ENCODE assay signal across 18 mouse cellular contexts in the genomic region with DNA sequence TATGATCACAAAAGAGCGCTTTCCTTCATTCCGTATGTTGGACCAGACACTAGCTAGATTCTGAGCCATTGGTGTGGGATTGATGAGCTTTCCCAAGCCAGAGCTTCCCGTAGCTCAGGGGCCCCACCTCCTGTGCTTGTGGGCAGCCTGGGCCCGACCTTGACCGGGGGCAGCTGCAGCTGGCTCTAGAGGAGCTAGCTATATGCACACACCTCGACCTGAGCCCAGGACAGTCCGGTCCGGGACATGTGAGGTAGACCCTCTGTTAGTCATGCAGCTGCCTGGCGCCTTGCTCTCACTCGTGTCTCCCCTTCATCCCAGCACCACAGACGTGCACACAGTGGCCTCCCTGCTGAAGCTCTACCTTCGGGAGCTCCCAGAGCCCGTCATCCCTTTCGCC.
A peak's percentile ranks its signal among the peaks of the same experiment; 100 is the strongest.
DNase-seq lines count a peak whose midpoint lies in the region; ATAC-seq and TF ChIP-seq lines count a peak whose summit lies in the region.
"Had no signal": no experiment of that assay in that cellular context is flagged by ENCODE, and none has a peak within 500 bp of the region (broad histone marks: within the 10 kb centered on the region; RNA-seq: fewer than 3 reads in every experiment).

No protein-coding gene starts in this region.

- no peaks in the 10 kb centered on the region for H3K9me3 ChIP-seq in intestine, embryonic 14.5 days (ENCODE audit: control insufficient read depth, low read length)
- H3K9me3 ChIP-seq in intestine, postnatal 0 days (ENCODE audit: control insufficient read depth): no peaks in the 10 kb centered on the region
- H3K9me3 ChIP-seq in stomach, embryonic 14.5 days (ENCODE audit: control insufficient read depth, low read depth, low read length): no peaks in the 10 kb centered on the region
- no peaks in the 10 kb centered on the region for H3K9me3 ChIP-seq in stomach, postnatal 0 days (ENCODE audit: control insufficient read depth, low read length)
- H3K9me3 ChIP-seq: embryonic facial prominence, embryonic 12.5 days had no signal

- H3K27me3 ChIP-seq in intestine, embryonic 14.5 days (replicated peaks; ENCODE audit: control insufficient read depth, insufficient read depth, low read length): no peaks in the 10 kb centered on the region
- H3K27me3 ChIP-seq in intestine, postnatal 0 days (replicated peaks; ENCODE audit: control insufficient read depth, insufficient read depth, low read length): peaks cover 7% of the 10 kb centered on the region; the same call in 1 of the 2 replicates
- H3K27me3 ChIP-seq in stomach, embryonic 14.5 days (ENCODE audit: control insufficient read depth, insufficient read depth, low read length): no peaks in the 10 kb centered on the region
- H3K27me3 ChIP-seq in stomach, postnatal 0 days (ENCODE audit: control insufficient read depth, insufficient read depth, low read length): no peaks in the 10 kb centered on the region
- H3K27me3 ChIP-seq: embryonic facial prominence, embryonic 12.5 days; Patski had no signal

- 40% methylated on average over 14 of the region's 14 CpGs for WGBS in intestine, embryonic 14.5 days
- 32% methylated on average over 14 of the region's 14 CpGs for WGBS in intestine, postnatal 0 days
- WGBS in stomach, embryonic 14.5 days: 31% methylated on average over 14 of the region's 14 CpGs
- WGBS in stomach, postnatal 0 days: 32% methylated on average over 14 of the region's 14 CpGs

- TF ChIP-seq EP300 in stomach, postnatal 0 days (optimal IDR thresholded peaks at IDR 0.05): no peak

- 0 out of 2 replicates have a peak, but pooled peaks cover 4% of the 10 kb centered on the region for H3K36me3 ChIP-seq in intestine, embryonic 14.5 days (ENCODE audit: control insufficient read depth, insufficient read depth, low read length)
- no peaks in the 10 kb centered on the region for H3K36me3 ChIP-seq in intestine, postnatal 0 days (ENCODE audit: control insufficient read depth, insufficient read depth)
- H3K36me3 ChIP-seq in stomach, embryonic 14.5 days (ENCODE audit: control insufficient read depth, insufficient read depth, low read length): no peaks in the 10 kb centered on the region
- H3K36me3 ChIP-seq in stomach, postnatal 0 days (ENCODE audit: control insufficient read depth, insufficient read depth, low read length): no peaks in the 10 kb centered on the region
- H3K36me3 ChIP-seq: embryonic facial prominence, embryonic 12.5 days had no signal

- peaks cover 7% of the 10 kb centered on the region for H3K4me1 ChIP-seq in intestine, embryonic 14.5 days (replicated peaks; ENCODE audit: control insufficient read depth, insufficient read depth, low read length)
- H3K4me1 ChIP-seq in intestine, postnatal 0 days (replicated peaks; ENCODE audit: control insufficient read depth, insufficient read depth, low read length): no peaks in the 10 kb centered on the region
- peaks cover 12% of the 10 kb centered on the region; the same call in 1 of the 2 replicates for H3K4me1 ChIP-seq in stomach, embryonic 14.5 days (ENCODE audit: control insufficient read depth, insufficient read depth, low read length)
- no peaks in the 10 kb centered on the region for H3K4me1 ChIP-seq in stomach, postnatal 0 days (replicated peaks; ENCODE audit: control insufficient read depth, insufficient read depth)

- ATAC-seq in intestine, embryonic 14.5 days (replicated peaks; ENCODE audit: low FRiP score, low TSS enrichment, low read depth): 0 out of 2 replicates have a peak, but pooled peaks have one; percentile 7
- ATAC-seq in intestine, postnatal 0 days: no peak
- ATAC-seq in stomach, embryonic 14.5 days (ENCODE audit: insufficient number of reproducible peaks, insufficient read depth, low FRiP score, low read depth): no peak
- no peak for ATAC-seq in stomach, postnatal 0 days (ENCODE audit: low FRiP score, low TSS enrichment)
- ATAC-seq: forebrain, embryonic 16.5 days; Patski had no signal

- H3K4me3 ChIP-seq in intestine, embryonic 14.5 days (ENCODE audit: low read depth, low read length): no peak overlapping the region
- H3K4me3 ChIP-seq in intestine, postnatal 0 days (ENCODE audit: low read depth, low read length): no peak overlapping the region
- H3K4me3 ChIP-seq in stomach, embryonic 14.5 days (ENCODE audit: low read depth, low read length): no peak overlapping the region
- H3K4me3 ChIP-seq in stomach, postnatal 0 days (ENCODE audit: low read depth, low read length): no peak overlapping the region
- H3K4me3 ChIP-seq: embryonic facial prominence, embryonic 12.5 days had no signal

- DNase-seq in adrenal gland, adult 2 months: peak; percentile 18
- DNase-seq in adrenal gland, adult 8-10 months: no peak
- DNase-seq in intestine, embryonic 14.5 days (ENCODE audit: low spot score): no peak
- no peak for DNase-seq in stomach, postnatal 0 days (ENCODE audit: low spot score)
- DNase-seq in frontal cortex, adult 2 months (ENCODE audit: extremely low spot score in 1 of 2, low spot score in 1 of 2): no peak
- no peak for DNase-seq in spleen, postnatal 4 days (ENCODE audit: low spot score in 2 of 2)
- DNase-seq: cerebellum, postnatal 14 days; gastrocnemius, postnatal 25 days; left cerebral cortex, postnatal 4 days; lung, postnatal 36 days; right cerebral cortex, postnatal 14 days; thymus, postnatal 4 days had no signal

- H3K9ac ChIP-seq in intestine, embryonic 14.5 days (ENCODE audit: low read length): no peak overlapping the region
- no peak overlapping the region for H3K9ac ChIP-seq in intestine, postnatal 0 days (ENCODE audit: low read depth, low read length)
- no peak overlapping the region for H3K9ac ChIP-seq in stomach, embryonic 14.5 days (replicated peaks; ENCODE audit: low read depth, low read length)
- H3K9ac ChIP-seq in stomach, postnatal 0 days (ENCODE audit: low read length): no peak overlapping the region
- H3K9ac ChIP-seq: embryonic facial prominence, embryonic 12.5 days; hindbrain, embryonic 14.5 days had no signal

- no peak overlapping the region for H3K27ac ChIP-seq in intestine, embryonic 14.5 days (ENCODE audit: low read depth)
- H3K27ac ChIP-seq in intestine, postnatal 0 days (ENCODE audit: low read depth, low read length): no peak overlapping the region
- no peak overlapping the region for H3K27ac ChIP-seq in stomach, embryonic 14.5 days (ENCODE audit: low read length)
- H3K27ac ChIP-seq in stomach, postnatal 0 days (replicated peaks): no peak overlapping the region
- H3K27ac ChIP-seq: embryonic facial prominence, embryonic 12.5 days; hindbrain, embryonic 14.5 days had no signal

- peak overlapping the region; percentile 20; the same call in 1 of the 2 replicates for H3K4me2 ChIP-seq in intestine, embryonic 14.5 days (ENCODE audit: low read length)
- H3K4me2 ChIP-seq in intestine, postnatal 0 days (replicated peaks; ENCODE audit: low read depth): no peak overlapping the region
- H3K4me2 ChIP-seq in stomach, embryonic 14.5 days (replicated peaks; ENCODE audit: low read depth, low read length): peak overlapping the region; percentile 20; the same call in 1 of the 2 replicates
- no peak overlapping the region for H3K4me2 ChIP-seq in stomach, postnatal 0 days (replicated peaks; ENCODE audit: low read depth)
- H3K4me2 ChIP-seq: embryonic facial prominence, embryonic 12.5 days; hindbrain, embryonic 14.5 days had no signal

- no peak for TF ChIP-seq CTCF in intestine, postnatal 0 days (IDR thresholded peaks at IDR 0.05; ENCODE audit: low read depth)
- TF ChIP-seq CTCF in stomach, postnatal 0 days (IDR thresholded peaks at IDR 0.05; ENCODE audit: low read depth): no peak

Comparison
In these comparisons a context has a peak if more than half of its experiments do, and no peak if none do; other contexts are left out.
1. H3K4me2 ChIP-seq: peak in intestine, embryonic 14.5 days (single experiment) and stomach, embryonic 14.5 days (single experiment); none in intestine, postnatal 0 days (single experiment) and stomach, postnatal 0 days (single experiment).